Mouse (Mus musculus): ENCODE data around the gene 1700025C18Rik. TPM values are rescaled to one million over a fixed set of nuclear protein-coding genes. Genes with fewer than 3 reads are reported as not detected.
A peak's percentile ranks its signal among the peaks of the same experiment; 100 is the strongest.

Gene 1700025C18Rik
- total RNA-seq, 2 experiments from 2014 or later = not detected

- intact Hi-C loops (cut with DNase I) = loop anchor here (5.0 kb wide), 1 partner anchor 259 kb away; no protein-coding TSS in a partner anchor
- DNase-seq = no peak
These were observed 11.9 kb downstream of the 1700025C18Rik start for GRCm38 (mm10) chr2:165078605-165079004.

GRCm38 (mm10) chr2:165078045-165078444 is 12.5 kb downstream of the 1700025C18Rik start:
- intact Hi-C loops (cut with DNase I) = loop anchor here (5.0 kb wide), 1 partner anchor 259 kb away; no protein-coding TSS in a partner anchor
- DNase-seq = no peak

- intact Hi-C loops (cut with DNase I) = loop anchor here (5.0 kb wide), 1 partner anchor 260 kb away; no protein-coding TSS in a partner anchor
- no peak for DNase-seq
These were observed 13.5 kb downstream of the 1700025C18Rik start for GRCm38 (mm10) chr2:165077055-165077454.

- DNase-seq = peak; percentile 58 to 70
- intact Hi-C loops (cut with DNase I) = loop anchor here (1.0 to 5.0 kb wide), 4 partner anchors 162 to 286 kb away; no protein-coding TSS in a partner anchor
These were observed 15.6 kb downstream of the 1700025C18Rik start for GRCm38 (mm10) chr2:165074937-165075336.

GRCm38 (mm10) chr2:165074081-165074884 is 16.3 kb downstream of the 1700025C18Rik start:
- intact Hi-C loops (cut with DNase I) = loop anchor here (1.0 to 5.0 kb wide), 2 partner anchors 163 to 287 kb away; no protein-coding TSS in a partner anchor
- no peak for DNase-seq

GRCm38 (mm10) chr2:165073381-165073781 is 17.2 kb downstream of the 1700025C18Rik start:
- DNase-seq = no peak
- intact Hi-C loops (cut with DNase I) = loop anchor here (5.0 kb wide), 1 partner anchor 164 kb away; no protein-coding TSS in a partner anchor

- DNase-seq = peak; percentile 24 to 39
- intact Hi-C loops (cut with DNase I) = loop anchor here (5.0 kb wide), 1 partner anchor 167 kb away; no protein-coding TSS in a partner anchor
These were observed 20.3 kb downstream of the 1700025C18Rik start for GRCm38 (mm10) chr2:165070096-165070816.

- intact Hi-C loops (cut with DNase I) = no loop called here
- no peak for DNase-seq
These were observed 21.7 kb downstream of the 1700025C18Rik start for GRCm38 (mm10) chr2:165068806-165069205.

GRCm38 (mm10) chr2:165064489-165064888 is 26.1 kb downstream of the 1700025C18Rik start:
- DNase-seq = no peak
- intact Hi-C loops (cut with DNase I) = no loop called here

GRCm38 (mm10) chr2:165061638-165062433 is 28.7 kb downstream of the 1700025C18Rik start:
- no peak for DNase-seq
- intact Hi-C loops (cut with DNase I) = no loop called here

GRCm38 (mm10) chr2:165059961-165060360 is 30.6 kb downstream of the 1700025C18Rik start:
- DNase-seq = no peak
- intact Hi-C loops (cut with DNase I) = no loop called here

GRCm38 (mm10) chr2:165056377-165057085 is 34.0 kb downstream of the 1700025C18Rik start:
- intact Hi-C loops (cut with DNase I) = no loop called here
- DNase-seq = no peak

- intact Hi-C loops (cut with DNase I) = no loop called here
- DNase-seq = no peak
These were observed 34.6 kb downstream of the 1700025C18Rik start for GRCm38 (mm10) chr2:165055905-165056304.

GRCm38 (mm10) chr2:165054888-165055852 is 35.4 kb downstream of the 1700025C18Rik start, which contains the start of gene Cd40:
Cd40 (plus strand) TSS chr2:165055627.
- peak; percentile 60 to 62 for DNase-seq
- intact Hi-C loops (cut with DNase I) = no loop called here

- intact Hi-C loops (cut with DNase I) = no loop called here
- no peak for DNase-seq
These were observed 39.0 kb downstream of the 1700025C18Rik start for GRCm38 (mm10) chr2:165051566-165051965.

GRCm38 (mm10) chr2:165050826-165051548 is 39.6 kb downstream of the 1700025C18Rik start:
- intact Hi-C loops (cut with DNase I) = no loop called here
- DNase-seq = no peak

- intact Hi-C loops (cut with DNase I) = no loop called here
- no peak for DNase-seq
These were observed 41.5 kb downstream of the 1700025C18Rik start for GRCm38 (mm10) chr2:165049044-165049443.

GRCm38 (mm10) chr2:165043729-165044128 is 46.8 kb downstream of the 1700025C18Rik start:
- no peak for DNase-seq
- intact Hi-C loops (cut with DNase I) = no loop called here
